Mouse (Mus musculus) lung, adult 2 months (tissue): Measurements from ENCODE around the gene Gm20388. TPM values are rescaled to one million over a fixed set of nuclear protein-coding genes. Genes with fewer than 3 reads are reported as not detected.

Experiments used
- DNase-seq: peaks from one replicate; pipeline ENCODE4 v3.0.0; 2022
- H3K4me1 ChIP-seq: fragments of 200-500 bp; 2 replicates; pipeline ENCODE4 v1.6.1; 2011; ENCODE audit warnings: low read length; ENCODE audit not compliant: control insufficient read depth, insufficient read depth
- H3K4me3 ChIP-seq: fragments of 200-500 bp; replicated peaks from 2 replicates; pipeline ENCODE3; 2011; ENCODE audit warnings: low read depth, mild to moderate bottlenecking, control low read depth, low read length; ENCODE audit errors: extremely low read depth
- CTCF ChIP-seq: fragments of 200-500 bp; IDR thresholded peaks from 2 replicates; pipeline ENCODE4 v1.5.1; 2011; ENCODE audit warnings: mild to moderate bottlenecking, low read length, control low read depth; ENCODE audit not compliant: insufficient read depth
- POLR2A ChIP-seq: fragments of 200-500 bp; IDR thresholded peaks from 2 replicates; pipeline ENCODE4 v1.6.1; 2011; ENCODE audit warnings: low read depth, mild to moderate bottlenecking, control low read depth, low read length, borderline replicate concordance; ENCODE audit errors: extremely low read depth
- WGBS: fragments of 180-500 bp; shearing (Covaris S2); methylation state at CpG from one replicate; pipeline ENCODE4 v1.1.7; 2018; 5-methylcytosine and 5-hydroxymethylcytosine counted together
- polyA plus RNA-seq: library from polyadenylated mRNA; depleted of rRNA; stranded (reverse); fragments of >200 nt; gene quantifications from 2 replicates; pipeline ENCODE4 v1.2.3, GENCODE M21; 2012

Gm20388 gene
- polyA plus RNA-seq, 1 experiment: 67.8 TPM

GRCm38 (mm10) chr8:120538397-120539240 is 628.0 kb downstream of the Gm20388 start:
- Histone ChIP-seq H3K4me3 (peak overlapping the region; percentile 38), H3K4me1 (peaks cover 28% of the 10 kb centered on the region)
- DNase-seq: peak; percentile 82
- 12% methylated on average over 37 of the region's 37 CpGs for WGBS
- TF ChIP-seq CTCF (no peak), POLR2A (peak; percentile 11; the same call in 1 of the 2 replicates)

GRCm38 (mm10) chr8:120539381-120539774 is 628.7 kb downstream of the Gm20388 start:
- peaks cover 25% of the 10 kb centered on the region for H3K4me1 ChIP-seq
- 47% methylated on average over 6 of the region's 6 CpGs for whole genome bisulfite sequencing
- TF ChIP-seq POLR2A (no peak), CTCF (no peak)
- H3K4me3 ChIP-seq: no peak overlapping the region
- no peak for DNase-seq

GRCm38 (mm10) chr8:120539775-120540625 is 629.4 kb downstream of the Gm20388 start:
- no peak for DNase-seq
- WGBS: 48% methylated on average over 23 of the region's 23 CpGs
- no peak for TF ChIP-seq POLR2A
- TF ChIP-seq CTCF: no peak
- peaks cover 20% of the 10 kb centered on the region for H3K4me1 ChIP-seq
- no peak overlapping the region for H3K4me3 ChIP-seq

- no peak for DNase-seq
- H3K4me1 ChIP-seq: peaks cover 29% of the 10 kb centered on the region
- H3K4me3 ChIP-seq: no peak overlapping the region
- TF ChIP-seq CTCF (no peak), POLR2A (no peak)
- 40% methylated on average over 13 of the region's 13 CpGs for WGBS
Observed at GRCm38 (mm10) chr8:120542995-120543394, 632.4 kb downstream of the Gm20388 start.

- 47% methylated on average over 8 of the region's 8 CpGs for WGBS
- peaks cover 34% of the 10 kb centered on the region for H3K4me1 ChIP-seq
- no peak for TF ChIP-seq POLR2A
- TF ChIP-seq CTCF: no peak
- no peak overlapping the region for H3K4me3 ChIP-seq
- peak; percentile 52 for DNase-seq
Observed at GRCm38 (mm10) chr8:120543416-120544055, 632.9 kb downstream of the Gm20388 start.

GRCm38 (mm10) chr8:120544155-120544554 is 633.5 kb downstream of the Gm20388 start:
- H3K4me3 ChIP-seq: no peak overlapping the region
- DNase-seq: no peak
- TF ChIP-seq CTCF: no peak
- no peak for TF ChIP-seq POLR2A
- 70% methylated on average over 5 of the region's 5 CpGs for WGBS
- peaks cover 34% of the 10 kb centered on the region for H3K4me1 ChIP-seq

GRCm38 (mm10) chr8:120547562-120547961 is 636.9 kb downstream of the Gm20388 start:
- no peak for TF ChIP-seq POLR2A
- no peak for TF ChIP-seq CTCF
- H3K4me3 ChIP-seq: no peak overlapping the region
- 57% methylated on average over 9 of the region's 9 CpGs for WGBS
- DNase-seq: peak; percentile 60
- peaks cover 22% of the 10 kb centered on the region for H3K4me1 ChIP-seq

- no peak for TF ChIP-seq POLR2A
- no peak for TF ChIP-seq CTCF
- WGBS: 66% methylated on average over 16 of the region's 16 CpGs
- peaks cover 18% of the 10 kb centered on the region for H3K4me1 ChIP-seq
Observed at GRCm38 (mm10) chr8:120548313-120548761, 637.7 kb downstream of the Gm20388 start.

GRCm38 (mm10) chr8:120549321-120549921 is 638.8 kb downstream of the Gm20388 start:
- 42% methylated on average over 25 of the region's 25 CpGs for WGBS
- H3K4me3 ChIP-seq: no peak overlapping the region
- TF ChIP-seq POLR2A (no peak), CTCF (no peak)
- DNase-seq: no peak
- peaks cover 14% of the 10 kb centered on the region for H3K4me1 ChIP-seq

More at GRCm38 (mm10) chr8:120548313-120548761, 637.7 kb downstream of the Gm20388 start:
- H3K4me3 ChIP-seq: no peak overlapping the region
- DNase-seq: no peak
